ENCODE assay signal across 8 mouse cellular contexts in the genomic region with DNA sequence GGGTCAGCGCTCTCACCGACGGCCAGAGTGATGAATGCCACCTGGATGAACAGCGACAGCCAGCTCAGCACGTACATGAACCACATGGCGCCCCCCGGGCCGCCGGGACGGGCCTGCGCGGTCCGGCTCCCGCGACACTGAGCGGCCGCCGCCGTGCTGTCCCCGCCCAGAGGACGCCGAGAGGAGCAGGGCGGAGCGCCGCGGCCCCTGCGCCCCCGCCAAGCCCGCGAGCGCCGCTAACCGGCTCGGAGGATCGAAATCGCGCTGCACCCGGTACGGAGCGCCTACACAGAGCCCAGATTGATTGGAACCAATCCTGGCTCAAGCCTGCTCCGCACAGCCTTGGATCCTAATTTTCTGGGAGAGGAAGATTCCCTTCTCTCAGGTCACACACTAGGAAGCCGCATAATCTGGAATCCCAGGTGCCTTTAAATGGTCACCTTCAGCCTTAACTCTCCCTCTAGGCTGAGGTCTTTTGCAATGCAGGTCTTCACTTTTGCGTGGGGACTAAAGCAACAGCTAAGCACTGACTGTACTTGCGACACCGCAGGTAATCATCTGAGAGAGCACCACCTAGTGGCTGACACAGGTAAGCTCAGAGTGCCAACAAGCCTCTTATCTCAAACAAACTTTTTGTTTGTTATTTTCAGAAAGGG. TPM values are rescaled to one million over a fixed set of nuclear protein-coding genes. Genes with fewer than 3 reads are reported as not detected.
DNase-seq lines count a peak whose midpoint lies in the region; ATAC-seq and TF ChIP-seq lines count a peak whose summit lies in the region.

A gene (minus strand): TSS at position 176 of the 656 bp plus-strand sequence.

- peaks cover 26 to 34% of the 10 kb centered on the region in 2 experiments for H3K36me3 ChIP-seq in CH12.LX (replicated peaks in 1 of 2; ENCODE audit: control insufficient read depth in 1 of 2, insufficient read depth in 1 of 2, low read length in 1 of 2)
- H3K36me3 ChIP-seq in forebrain, embryonic 11.5 days (ENCODE audit: control insufficient read depth, insufficient read depth, low read length), result no peaks in the 10 kb centered on the region
- peaks cover 5% of the 10 kb centered on the region for H3K36me3 ChIP-seq in heart, embryonic 16.5 days (ENCODE audit: control insufficient read depth, insufficient read depth)
- H3K36me3 ChIP-seq in liver, embryonic 15.5 days (replicated peaks), result peaks cover 26% of the 10 kb centered on the region
- H3K36me3 ChIP-seq in neural tube, embryonic 12.5 days, result peaks cover 23% of the 10 kb centered on the region

- TF ChIP-seq CTCF in CH12.LX (conservative IDR thresholded peaks at IDR 0.05 in 1 of 2, IDR thresholded peaks at IDR 0.05 in 1 of 2; ENCODE audit: low read depth in 2 of 2, low read length in 2 of 2), result peak; percentile 79 to 85

- H3K9me3 ChIP-seq in CH12.LX (replicated peaks; ENCODE audit: low read length), result peaks cover 3% of the 10 kb centered on the region
- H3K9me3 ChIP-seq in forebrain, embryonic 11.5 days (ENCODE audit: control insufficient read depth, low read length), result no peaks in the 10 kb centered on the region
- no peaks in the 10 kb centered on the region for H3K9me3 ChIP-seq in heart, embryonic 16.5 days (replicated peaks; ENCODE audit: control insufficient read depth, low read length)
- no peaks in the 10 kb centered on the region for H3K9me3 ChIP-seq in liver, embryonic 15.5 days (replicated peaks)
- no peaks in the 10 kb centered on the region for H3K9me3 ChIP-seq in neural tube, embryonic 12.5 days

- dilution Hi-C loops in CH12.LX (cut with MboI; ENCODE audit: extremely low pct_ligation_motif_present, extremely low pct_unique_long_range_greater_than_20kb, low sequenced_read_pairs), result no loop called here

- ATAC-seq in forebrain, embryonic 11.5 days (replicated peaks; ENCODE audit: low FRiP score), result peak; percentile 94
- ATAC-seq in heart, embryonic 16.5 days (replicated peaks; ENCODE audit: extremely low read depth, insufficient read depth, low FRiP score), result peak; percentile 95
- peak; percentile 91 for ATAC-seq in liver, embryonic 15.5 days (ENCODE audit: insufficient read depth)
- ATAC-seq in neural tube, embryonic 12.5 days (ENCODE audit: low FRiP score, low read depth), result peak; percentile 95

- H3K4me3 ChIP-seq in CH12.LX (replicated peaks in 1 of 3; ENCODE audit: low read depth in 2 of 3, low read length in 2 of 3, poor library complexity in 1 of 3), result peak within 1 kb of the TSS; percentile 85 to 98 (median 96)
- H3K4me3 ChIP-seq in forebrain, embryonic 11.5 days (ENCODE audit: low read depth, low read length), result peak within 1 kb of the TSS; percentile 81
- H3K4me3 ChIP-seq in heart, embryonic 16.5 days (ENCODE audit: low read length), result peak within 1 kb of the TSS; percentile 96
- H3K4me3 ChIP-seq in liver, embryonic 15.5 days (replicated peaks), result peak within 1 kb of the TSS; percentile 92
- peak within 1 kb of the TSS; percentile 80 for H3K4me3 ChIP-seq in neural tube, embryonic 12.5 days

- peaks cover 11% of the 10 kb centered on the region for H3K79me2 ChIP-seq in CH12.LX (replicated peaks; ENCODE audit: control insufficient read depth, extremely low read depth, insufficient read depth, poor library complexity, severe bottlenecking)

- DNase-seq in CH12.LX (ENCODE audit: extremely low read depth), result peak; percentile 85
- DNase-seq in c-Kit-positive CD71-positive TER-119-negative erythroid progenitor cells, embryonic 14.5 days (ENCODE audit: low read depth), result peak; percentile 74
- DNase-seq in forebrain, embryonic 11.5 days (ENCODE audit: low spot score), result peak; percentile 94
- DNase-seq in kidney, postnatal 36 days, result peak; percentile 90 to 94
- DNase-seq in telencephalon, adult 2 months (ENCODE audit: low read depth, low spot score), result peak; percentile 88

- H3K27me3 ChIP-seq in CH12.LX (replicated peaks), result no peaks in the 10 kb centered on the region
- no peaks in the 10 kb centered on the region for H3K27me3 ChIP-seq in forebrain, embryonic 11.5 days (ENCODE audit: control insufficient read depth, insufficient read depth, low read length)
- H3K27me3 ChIP-seq in heart, embryonic 16.5 days (ENCODE audit: control insufficient read depth, insufficient read depth, low read length), result no peaks in the 10 kb centered on the region
- no peaks in the 10 kb centered on the region for H3K27me3 ChIP-seq in liver, embryonic 15.5 days
- no peaks in the 10 kb centered on the region for H3K27me3 ChIP-seq in neural tube, embryonic 12.5 days (replicated peaks)

- peak; percentile 37 for TF ChIP-seq RAD21 in CH12.LX (IDR thresholded peaks at IDR 0.05; ENCODE audit: low read depth, low read length)

- H3K4me2 ChIP-seq in CH12.LX (ENCODE audit: insufficient read depth, low read depth, poor library complexity, severe bottlenecking), result peak within 1 kb of the TSS; percentile 89
- peak within 1 kb of the TSS; percentile 83 for H3K4me2 ChIP-seq in forebrain, embryonic 11.5 days (ENCODE audit: low read depth, low read length, severe bottlenecking)
- peak within 1 kb of the TSS; percentile 92 for H3K4me2 ChIP-seq in heart, embryonic 16.5 days (ENCODE audit: low read depth, low read length)
- H3K4me2 ChIP-seq in liver, embryonic 15.5 days, result peak within 1 kb of the TSS; percentile 86
- H3K4me2 ChIP-seq in neural tube, embryonic 12.5 days (replicated peaks), result peak within 1 kb of the TSS; percentile 89

- peak within 1 kb of the TSS; percentile 69 for H3K27ac ChIP-seq in CH12.LX (ENCODE audit: insufficient read depth, low read depth)
- peak within 1 kb of the TSS; percentile 68 for H3K27ac ChIP-seq in forebrain, embryonic 11.5 days (ENCODE audit: low read depth, low read length)
- peak within 1 kb of the TSS; percentile 95 for H3K27ac ChIP-seq in heart, embryonic 16.5 days (ENCODE audit: low read length)
- peak within 1 kb of the TSS; percentile 92 for H3K27ac ChIP-seq in liver, embryonic 15.5 days (replicated peaks)
- no peak within 1 kb of the TSS; the same call in 1 of the 2 replicates for H3K27ac ChIP-seq in neural tube, embryonic 12.5 days

- H3K4me1 ChIP-seq in CH12.LX (ENCODE audit: control insufficient read depth in 1 of 2, insufficient read depth in 2 of 2), result peaks cover 7 to 27% of the 10 kb centered on the region in 2 experiments
- peaks cover 10% of the 10 kb centered on the region for H3K4me1 ChIP-seq in forebrain, embryonic 11.5 days (replicated peaks; ENCODE audit: control insufficient read depth, insufficient read depth, low read length)
- peaks cover 9% of the 10 kb centered on the region for H3K4me1 ChIP-seq in heart, embryonic 16.5 days (ENCODE audit: control insufficient read depth, insufficient read depth, low read length)
- peaks cover 28% of the 10 kb centered on the region for H3K4me1 ChIP-seq in liver, embryonic 15.5 days (replicated peaks)
- peaks cover 19% of the 10 kb centered on the region for H3K4me1 ChIP-seq in neural tube, embryonic 12.5 days

- in situ Hi-C loops in CH12.LX (cut with MboI; ENCODE audit: low pct_ligation_motif_present, low pct_unique_long_range_greater_than_20kb, low sequenced_read_pairs), result no loop called here

- peak; percentile 96 for TF ChIP-seq POLR2A in CH12.LX (IDR thresholded peaks at IDR 0.05; ENCODE audit: low read depth, low read length)

- no peak for TF ChIP-seq EP300 in CH12.LX (IDR thresholded peaks at IDR 0.05; ENCODE audit: low read length)

- H3K9ac ChIP-seq in CH12.LX (ENCODE audit: insufficient read depth, low read depth), result peak within 1 kb of the TSS; percentile 88
- peak within 1 kb of the TSS; percentile 85 for H3K9ac ChIP-seq in forebrain, embryonic 11.5 days (ENCODE audit: low read length)
- peak within 1 kb of the TSS; percentile 97 for H3K9ac ChIP-seq in heart, embryonic 16.5 days (ENCODE audit: low read length)
- H3K9ac ChIP-seq in liver, embryonic 15.5 days, result peak within 1 kb of the TSS; percentile 96
- peak within 1 kb of the TSS; percentile 90 for H3K9ac ChIP-seq in neural tube, embryonic 12.5 days

- WGBS in forebrain, embryonic 11.5 days, result under 1% methylated on average over 45 of the region's 45 CpGs
- under 1% methylated on average over 42 of the region's 45 CpGs for WGBS in heart, embryonic 16.5 days
- 1% methylated on average over 45 of the region's 45 CpGs for WGBS in liver, embryonic 15.5 days (ENCODE audit: insufficient replicate concordance)
- under 1% methylated on average over 45 of the region's 45 CpGs for WGBS in neural tube, embryonic 12.5 days

TF ChIP-seq in CH12.LX, 34 proteins besides CTCF, POLR2A, EP300 and RAD21 (continues in another document):
- TF ChIP-seq USF2 (conservative IDR thresholded peaks at IDR 0.05; ENCODE audit: low read depth, low read length) (no peak), ZMIZ1 (IDR thresholded peaks at IDR 0.05; ENCODE audit: low read depth, low read length) (peak; percentile 93), ZNF384 (IDR thresholded peaks at IDR 0.05; ENCODE audit: low read depth, low read length) (no peak), MAFK (IDR thresholded peaks at IDR 0.05; ENCODE audit: insufficient replicate concordance, low read length) (no peak), NRF1 (IDR thresholded peaks at IDR 0.05; ENCODE audit: low read depth, low read length) (peak; percentile 76), CHD2 (IDR thresholded peaks at IDR 0.05; ENCODE audit: low read length) (0 out of 2 replicates have a peak, but pooled peaks have one; percentile 59), TCF12 (IDR thresholded peaks at IDR 0.05; ENCODE audit: low read depth, low read length) (peak; percentile 80; the same call in 1 of the 2 replicates), BHLHE40 (IDR thresholded peaks at IDR 0.05; ENCODE audit: low read depth, low read length) (0 out of 2 replicates have a peak, but pooled peaks have one; percentile 4), CHD1 (IDR thresholded peaks at IDR 0.05; ENCODE audit: low read depth, low read length) (no peak), POLR2AphosphoS2 (IDR thresholded peaks at IDR 0.05; ENCODE audit: low read depth, low read length) (peak; percentile 62; the same call in 1 of the 2 replicates), UBTF (IDR thresholded peaks at IDR 0.05; ENCODE audit: low read depth, low read length) (peak; percentile 74; the same call in 1 of the 2 replicates), SIN3A (IDR thresholded peaks at IDR 0.05; ENCODE audit: low read length) (peak; percentile 79; the same call in 1 of the 2 replicates), IRF4 (IDR thresholded peaks at IDR 0.05; ENCODE audit: low read depth, low read length) (0 out of 2 replicates have a peak, but pooled peaks have one; percentile 7), JUND (conservative IDR thresholded peaks at IDR 0.05; ENCODE audit: low read depth, low read length) (no peak), PAX5 (IDR thresholded peaks at IDR 0.05; ENCODE audit: low read length) (no peak)

RNA-seq across cellular contexts. Expression of the gene that starts here (rescaled TPM):
- total RNA-seq in CH12.LX (2012; rRNA removed) (44.6 and 52.4 TPM in 2 replicates), CH12.LX (2014; rRNA removed) (42.4 and 65.6 TPM in 2 replicates)
- polyA plus RNA-seq in CH12.LX (2012; ENCODE audit: insufficient read length, low read depth), result 87.8 and 88.9 TPM in 2 replicates
- polyA plus RNA-seq in forebrain, embryonic 11.5 days (2014; fragmentation: Nextera tagmentation; extraction: Ambion mirVana), result 61.1 and 68.0 TPM in 2 replicates
- polyA plus RNA-seq in heart, embryonic 16.5 days (2015; fragmentation: Nextera tagmentation; extraction: Ambion mirVana), result 89.9 and 108 TPM in 2 replicates
- 42.3 and 44.0 TPM in 2 replicates for polyA plus RNA-seq in liver, embryonic 15.5 days (2015; fragmentation: Nextera tagmentation; extraction: Ambion mirVana)
- 71.6 and 72.6 TPM in 2 replicates for polyA plus RNA-seq in neural tube, embryonic 12.5 days (2016; fragmentation: Nextera tagmentation; extraction: Ambion mirVana)
